Mouse (Mus musculus): ENCODE results near the gene Pde3a.

Pde3a gene

DNA sequence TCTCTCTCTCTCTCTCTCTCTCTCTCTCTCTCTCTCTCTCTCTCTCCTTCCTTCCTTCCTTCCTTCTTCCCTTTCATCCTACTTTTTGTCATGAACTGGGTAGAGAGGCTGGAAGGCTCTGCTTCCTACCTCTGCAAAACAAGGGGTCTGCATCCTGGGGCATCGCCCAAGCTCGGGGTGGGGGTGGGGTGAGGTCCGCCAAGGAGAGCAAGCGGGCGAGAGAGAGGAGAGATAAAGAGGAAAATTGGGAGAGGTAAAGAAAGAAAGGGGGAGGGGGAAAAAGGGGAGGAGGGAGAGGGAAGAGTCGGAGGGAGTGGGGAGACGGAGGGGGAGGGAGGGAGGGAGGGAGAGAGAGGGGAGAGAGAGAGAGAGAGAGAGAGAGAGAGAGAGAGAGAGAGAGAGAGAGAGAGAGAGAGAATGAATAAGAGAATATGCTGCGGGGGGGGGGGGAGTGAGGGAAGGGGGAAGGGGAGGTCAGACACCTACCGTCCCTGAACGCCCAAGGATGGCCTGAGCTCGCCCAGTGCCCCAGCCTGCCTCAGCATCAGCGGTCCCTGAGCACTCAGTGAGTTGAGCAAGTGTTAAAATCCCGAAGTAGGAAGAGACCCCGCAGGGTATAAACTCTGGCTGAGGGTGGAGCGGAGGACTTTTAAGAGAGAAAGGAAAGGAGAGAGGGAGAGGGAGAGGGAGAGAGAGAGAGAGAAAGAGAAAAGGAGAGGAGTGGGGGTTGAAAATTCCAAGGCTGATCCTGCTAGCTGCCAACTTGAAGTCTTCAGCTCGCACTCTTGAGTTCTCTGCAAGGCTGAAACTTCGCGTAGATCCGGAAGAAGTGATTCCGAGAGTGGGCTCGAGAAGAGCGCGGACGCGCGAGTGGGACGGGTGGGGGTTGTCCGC is at the start of gene Pde3a:
TSS of gene Pde3a (plus strand) at position 579 of the 894 bp plus-strand sequence.
- no peak for DNase-seq (ENCODE audit: low spot score in 2 of 2)

DNA sequence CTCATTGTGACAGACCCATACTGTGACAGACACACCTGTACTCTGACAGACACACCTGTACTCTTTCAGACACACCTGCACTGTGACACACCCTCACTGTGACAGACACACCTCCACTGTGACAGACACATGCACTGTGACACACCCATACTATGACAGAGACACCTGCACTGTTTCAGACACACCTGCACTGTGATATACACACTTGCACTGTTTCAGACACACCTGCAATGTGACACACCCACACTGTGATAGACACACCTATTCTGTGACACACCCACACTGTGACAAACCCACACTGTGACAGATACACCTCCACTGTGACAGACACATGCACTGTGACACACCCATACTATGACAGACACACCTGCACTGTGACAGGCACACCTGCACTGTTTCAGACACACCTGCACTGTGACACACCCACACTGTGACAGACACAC is 48.9 kb upstream of the Pde3a start:
- no peak for DNase-seq (ENCODE audit: low spot score in 2 of 2)

GRCm38 (mm10) chr6:141207531-141207930 is 41.5 kb upstream of the Pde3a start:
- no peak for DNase-seq (ENCODE audit: low spot score in 2 of 2)

DNA sequence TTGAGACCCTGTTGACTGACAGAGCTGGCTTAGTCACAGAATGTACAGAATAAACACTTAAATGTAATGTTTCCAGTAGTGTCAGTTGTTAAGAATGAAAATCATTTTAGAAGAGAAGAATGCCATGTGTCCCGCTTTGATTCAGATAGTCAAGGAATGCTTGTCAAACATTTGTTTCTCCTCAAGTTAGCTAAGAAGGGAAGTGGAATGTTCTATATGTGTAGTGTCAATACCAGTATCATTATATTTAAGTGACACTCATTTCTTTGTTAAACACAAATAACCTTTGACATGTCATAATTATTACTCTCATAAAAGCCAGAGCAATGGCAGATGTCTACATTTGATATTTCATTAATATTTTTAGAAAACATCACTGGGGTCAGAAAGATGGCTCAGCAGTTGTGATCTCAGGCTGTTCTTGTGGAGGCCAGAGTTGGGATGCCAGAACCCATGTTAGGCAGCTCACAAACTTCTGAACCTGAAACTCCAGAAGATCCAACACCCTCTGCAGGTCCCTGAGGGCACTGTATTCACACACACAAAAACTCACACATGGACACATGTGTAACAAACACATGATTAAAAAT is 40.7 kb upstream of the Pde3a start:
- no peak for DNase-seq (ENCODE audit: low spot score in 2 of 2)

DNA sequence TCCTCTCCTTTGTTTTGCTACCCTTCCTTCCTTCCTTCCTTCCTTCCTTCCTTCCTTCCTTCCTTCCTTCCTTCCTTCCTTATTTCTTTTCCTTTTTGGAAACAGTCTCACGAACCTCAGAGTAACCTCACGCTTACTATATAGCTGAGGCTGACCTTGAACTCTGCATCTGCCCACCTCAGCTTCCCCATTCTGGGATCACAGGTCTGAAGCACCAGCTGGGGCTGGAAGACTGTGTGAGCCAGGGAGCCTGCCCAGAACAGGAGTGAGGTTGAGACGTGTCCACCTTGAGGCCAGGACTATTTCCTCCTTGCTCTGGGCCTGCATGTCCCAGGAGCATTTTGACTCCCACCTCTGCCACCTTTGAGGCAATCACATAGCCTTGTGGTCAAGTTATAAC is 39.0 kb upstream of the Pde3a start:
- no peak for DNase-seq (ENCODE audit: low spot score in 2 of 2)

- no peak for DNase-seq (ENCODE audit: low spot score in 2 of 2)
These were observed 28.0 kb upstream of the Pde3a start for GRCm38 (mm10) chr6:141221081-141221480.

- DNase-seq (ENCODE audit: low spot score in 2 of 2) = no peak
These were observed 22.0 kb upstream of the Pde3a start for GRCm38 (mm10) chr6:141226851-141227657.

GRCm38 (mm10) chr6:141227658-141228005 is 21.4 kb upstream of the Pde3a start:
- DNase-seq (ENCODE audit: low spot score in 2 of 2) = no peak

GRCm38 (mm10) chr6:141232756-141233382 is 16.2 kb upstream of the Pde3a start:
- DNase-seq (ENCODE audit: low spot score in 2 of 2) = no peak

- DNase-seq (ENCODE audit: low spot score in 2 of 2) = no peak
These were observed 7.3 kb upstream of the Pde3a start for GRCm38 (mm10) chr6:141241809-141242208.

GRCm38 (mm10) chr6:141245089-141245488 is 4.0 kb upstream of the Pde3a start:
- DNase-seq (ENCODE audit: low spot score in 2 of 2) = no peak

DNA sequence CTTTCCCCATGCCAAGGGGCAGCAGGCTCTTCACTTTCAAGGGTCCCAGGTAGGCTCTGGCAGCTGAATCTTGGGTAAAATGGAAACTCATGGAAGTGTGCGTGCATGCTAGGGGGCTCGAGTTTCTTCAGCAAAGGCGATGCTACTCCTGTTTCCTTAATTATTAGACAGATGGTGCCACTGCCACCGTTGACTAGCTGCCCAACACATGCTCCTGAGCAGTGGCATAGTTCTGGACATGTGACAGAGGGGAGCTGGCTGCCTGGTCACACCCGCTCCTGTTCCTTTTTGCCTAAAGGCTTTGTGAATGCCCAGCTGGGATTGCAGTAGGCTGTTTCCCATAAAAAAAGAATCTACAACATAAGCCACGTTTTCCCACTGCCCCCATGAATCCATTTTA is 2.7 kb upstream of the Pde3a start:
- no peak for DNase-seq (ENCODE audit: low spot score in 2 of 2)

DNA sequence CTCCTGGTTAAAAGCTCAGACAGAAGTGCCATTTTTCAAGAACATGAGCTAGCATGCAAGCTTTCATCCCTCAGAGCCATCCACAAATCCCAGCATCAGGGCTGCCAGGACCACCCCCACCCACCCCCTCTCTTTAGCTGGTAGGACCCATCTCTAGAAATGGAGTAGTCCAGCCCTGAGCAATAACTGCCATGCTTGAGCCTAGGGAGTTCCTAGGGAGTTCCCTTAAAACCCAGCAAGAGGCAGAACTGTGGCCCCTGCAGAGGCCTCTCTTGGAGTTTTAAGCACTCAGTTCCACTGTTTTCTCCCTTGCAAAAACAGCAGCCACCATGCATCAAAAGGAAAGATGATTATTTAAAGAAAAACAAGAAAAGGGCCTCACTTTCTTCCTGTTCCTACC is 988 bp upstream of the Pde3a start:
- DNase-seq (ENCODE audit: low spot score in 2 of 2) = no peak

- DNase-seq (ENCODE audit: low spot score in 2 of 2) = peak; percentile 80 to 81
These were observed 671 bp downstream of the Pde3a start for GRCm38 (mm10) chr6:141249585-141250295.

DNA sequence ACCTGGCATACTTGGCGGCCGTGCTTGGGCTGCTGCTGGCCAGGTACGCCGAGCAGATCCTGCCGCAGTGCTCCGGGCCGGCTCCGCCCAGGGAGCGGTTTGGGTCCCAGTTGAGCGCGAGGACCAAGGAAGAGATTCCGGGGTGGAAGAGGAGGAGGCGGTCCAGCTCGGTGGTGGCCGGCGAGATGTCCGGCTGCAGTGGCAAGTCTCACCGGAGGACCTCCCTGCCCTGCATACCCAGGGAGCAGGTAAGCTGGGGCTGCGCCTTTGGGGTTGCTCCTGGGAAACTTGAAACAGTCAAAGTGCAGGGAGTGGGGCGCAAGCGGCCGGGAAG is 1.2 kb downstream of the Pde3a start:
- peak; percentile 26 to 65 for DNase-seq (ENCODE audit: low spot score in 2 of 2)

DNA sequence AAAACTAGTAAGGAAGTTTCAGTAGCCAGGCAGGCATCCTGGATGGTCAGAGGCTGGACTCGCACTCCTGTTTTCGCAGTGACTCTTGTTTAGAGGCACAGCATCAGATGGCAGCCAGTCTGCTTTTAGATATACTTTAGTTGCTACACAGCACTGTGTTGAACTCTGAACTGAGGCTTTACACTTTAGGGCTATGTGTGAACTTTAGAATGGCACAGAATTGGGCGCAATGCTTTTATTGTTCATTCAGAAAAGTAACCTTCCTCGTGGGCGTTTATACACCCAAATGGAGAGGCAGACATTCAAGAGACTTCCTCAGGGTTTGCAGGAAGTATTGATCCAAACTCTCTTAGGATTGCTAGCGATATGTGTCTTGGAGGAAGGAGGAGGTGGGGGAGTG is 1.9 kb downstream of the Pde3a start:
- no peak for DNase-seq (ENCODE audit: low spot score in 2 of 2)

DNA sequence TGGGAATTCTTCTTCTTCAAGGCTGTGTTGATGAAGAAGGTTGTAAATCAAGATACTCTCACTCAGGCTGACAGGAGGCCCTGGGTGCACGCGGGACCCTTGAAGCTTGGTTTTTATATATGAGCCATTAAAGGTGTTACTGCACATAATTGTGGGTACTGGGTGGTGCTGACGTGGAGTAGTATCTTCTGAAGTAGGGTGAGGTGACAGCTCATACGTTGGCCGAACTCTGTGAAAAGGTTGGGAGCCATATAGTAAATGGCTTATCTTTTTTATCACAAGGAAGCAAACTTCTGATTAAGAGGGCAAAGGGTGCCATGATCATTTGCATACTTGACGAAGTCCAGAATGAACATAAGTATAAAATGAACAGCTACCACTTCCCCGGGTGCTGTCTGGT is 3.5 kb downstream of the Pde3a start:
- DNase-seq (ENCODE audit: low spot score in 2 of 2) = no peak

GRCm38 (mm10) chr6:141254956-141255355 is 5.9 kb downstream of the Pde3a start:
- no peak for DNase-seq (ENCODE audit: low spot score in 2 of 2)

DNA sequence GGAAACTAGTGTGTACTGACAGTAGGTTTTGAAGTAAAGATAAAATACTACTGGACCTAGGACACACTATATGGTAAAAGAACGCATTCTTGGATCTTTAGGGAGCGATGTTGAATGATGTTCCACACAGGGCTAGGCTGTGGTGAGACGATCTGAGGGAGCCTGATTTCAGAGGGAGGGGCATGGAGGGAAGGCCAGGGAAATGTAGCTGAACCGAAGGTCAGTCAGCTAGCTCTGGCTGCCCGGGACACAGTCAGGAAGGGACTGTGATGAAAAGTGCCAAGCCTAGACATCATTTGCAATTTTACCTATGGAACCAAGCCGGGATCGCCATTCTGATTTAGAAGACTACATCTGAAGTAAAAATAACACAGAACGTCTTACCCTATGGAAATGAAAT is 7.8 kb downstream of the Pde3a start:
- DNase-seq (ENCODE audit: low spot score in 2 of 2) = no peak

DNA sequence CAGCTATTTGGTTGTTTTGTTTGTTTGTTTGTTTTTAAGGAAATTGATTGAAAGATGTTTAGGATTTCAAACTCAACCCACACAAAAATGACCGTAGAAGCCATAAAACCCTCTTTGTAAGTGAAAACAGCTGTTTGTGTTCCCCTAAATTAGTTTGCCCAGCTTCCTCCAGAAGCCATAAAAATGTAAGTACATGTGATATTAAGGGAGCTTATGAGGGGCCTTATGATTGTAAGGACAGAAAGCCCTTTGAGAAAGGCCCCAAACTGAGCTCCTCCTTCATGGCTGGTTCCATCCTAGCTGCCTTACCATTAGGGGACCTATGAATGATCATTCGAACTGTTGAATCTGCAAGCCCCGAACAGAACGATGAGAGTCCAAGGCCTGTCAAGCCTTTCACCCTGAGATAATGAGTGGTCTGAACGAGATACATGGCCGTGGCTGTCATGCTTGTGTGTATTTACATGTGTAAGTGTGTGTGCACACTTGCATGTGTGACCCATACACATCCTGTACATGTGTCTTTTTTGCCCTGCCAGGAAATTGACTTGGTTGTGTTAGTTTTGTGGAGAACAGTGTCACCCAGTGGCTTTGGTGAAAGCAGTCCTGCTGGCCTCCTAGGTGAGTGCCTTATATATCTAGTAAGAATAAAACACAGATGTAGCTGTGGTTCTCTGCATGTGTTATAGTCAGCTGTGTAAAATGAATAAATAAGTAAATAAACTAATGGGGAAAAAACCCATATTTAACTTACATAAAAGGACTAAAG is 8.5 kb downstream of the Pde3a start:
- DNase-seq (ENCODE audit: low spot score in 2 of 2) = no peak

DNA sequence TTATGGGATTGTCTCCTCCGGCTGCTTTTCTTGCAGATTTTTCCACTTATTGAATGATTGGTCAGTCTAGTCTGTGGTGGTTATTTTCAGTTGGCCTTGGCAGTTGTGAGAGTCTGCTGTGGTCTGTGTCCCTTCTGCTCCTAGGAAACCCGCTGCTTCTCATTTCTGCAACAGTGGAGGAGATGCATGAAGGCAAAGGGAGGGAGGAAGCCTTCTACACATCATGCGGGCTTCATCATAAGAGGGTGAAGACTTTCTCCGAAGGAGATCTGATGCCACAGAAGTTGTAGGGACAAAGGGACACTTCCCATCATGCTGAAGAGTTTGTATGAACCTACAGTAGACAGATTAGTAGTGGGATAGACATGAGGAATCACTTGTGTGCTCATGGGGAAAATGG is 16.2 kb downstream of the Pde3a start:
- no peak for DNase-seq (ENCODE audit: low spot score in 2 of 2)

Data from urinary bladder, postnatal 4 days (tissue).